Mouse (Mus musculus) hindbrain, embryonic 10.5 days (tissue): Measurements from ENCODE around the gene Gm17545. TPM values are rescaled to one million over a fixed set of nuclear protein-coding genes. Genes with fewer than 3 reads are reported as not detected.

Source experiments
- DNase-seq: peaks from one replicate; pipeline ENCODE4 v3.0.0-alpha.2; 2017; ENCODE audit warnings: low spot score
- H3K27ac ChIP-seq: fragments of 300-500 bp; sonication (generic); 2 replicates; pipeline ENCODE4 v1.5.1; 2016; ENCODE audit warnings: mild to moderate bottlenecking, moderate library complexity
- H3K27me3 ChIP-seq: fragments of 300-500 bp; sonication (generic); 2 replicates; pipeline ENCODE4 v1.6.1; 2016; ENCODE audit warnings: mild to moderate bottlenecking; ENCODE audit not compliant: poor library complexity, insufficient read depth, severe bottlenecking
- H3K36me3 ChIP-seq: fragments of 300-500 bp; sonication (generic); 2 replicates; pipeline ENCODE4 v1.6.1; 2016; ENCODE audit warnings: mild to moderate bottlenecking, moderate library complexity
- H3K4me1 ChIP-seq: fragments of 300-500 bp; sonication (generic); replicated peaks from 2 replicates; pipeline ENCODE4 v1.6.1; 2016; ENCODE audit warnings: mild to moderate bottlenecking
- H3K4me3 ChIP-seq: fragments of 300-500 bp; sonication (generic); 2 replicates; pipeline ENCODE4 v1.5.1; 2016; ENCODE audit warnings: mild to moderate bottlenecking, moderate library complexity
- H3K9me3 ChIP-seq: fragments of 300-500 bp; sonication (generic); 2 replicates; pipeline ENCODE4 v1.6.1; 2016; ENCODE audit warnings: mild to moderate bottlenecking, moderate library complexity
- WGBS: fragments of 180-500 bp; shearing (Covaris S2); methylation state at CpG from one replicate; pipeline ENCODE4 v1.1.7; 2016; 5-methylcytosine and 5-hydroxymethylcytosine counted together
- polyA plus RNA-seq: library from polyadenylated mRNA; unstranded; fragments of >200 nt; fragmentation: Nextera tagmentation; extraction: Ambion mirVana; gene quantifications from 2 replicates; pipeline ENCODE4 v1.2.1, GENCODE M21; 2016

Gm17545 gene
- polyA plus RNA-seq, 1 experiment from 2014 or later = not detected

GRCm38 (mm10) chr9:22424719-22425118, 29.4 kb upstream of the Gm17545 start:
- Histone ChIP-seq H3K36me3 (no peaks in the 10 kb centered on the region), H3K27ac (no peak overlapping the region), H3K4me3 (no peak overlapping the region), H3K9me3 (no peaks in the 10 kb centered on the region), H3K27me3 (no peaks in the 10 kb centered on the region), H3K4me1 (peaks cover 30% of the 10 kb centered on the region)
- 93% methylated on average over 4 of the region's 4 CpGs for WGBS
- no peak for DNase-seq

- no peak for DNase-seq
- Histone ChIP-seq H3K9me3 (no peaks in the 10 kb centered on the region), H3K4me3 (no peak overlapping the region), H3K27me3 (no peaks in the 10 kb centered on the region), H3K4me1 (peaks cover 22% of the 10 kb centered on the region), H3K27ac (no peak overlapping the region; the same call in 1 of the 2 replicates), H3K36me3 (no peaks in the 10 kb centered on the region)
- WGBS = 46% methylated on average over 4 of the region's 4 CpGs
These were observed 25.9 kb upstream of the Gm17545 start for GRCm38 (mm10) chr9:22428028-22428665.

- 88% methylated on average over 14 of the region's 14 CpGs for WGBS
- no peaks in the 10 kb centered on the region for H3K27me3 ChIP-seq
- H3K36me3 ChIP-seq = no peaks in the 10 kb centered on the region
- H3K4me3 ChIP-seq = no peak overlapping the region
- H3K9me3 ChIP-seq = no peaks in the 10 kb centered on the region
- H3K27ac ChIP-seq = no peak overlapping the region; the same call in 1 of the 2 replicates
- DNase-seq = no peak
- peaks cover 22% of the 10 kb centered on the region for H3K4me1 ChIP-seq
These were observed 25.3 kb upstream of the Gm17545 start for GRCm38 (mm10) chr9:22428666-22429410.

GRCm38 (mm10) chr9:22429533-22430241, 24.4 kb upstream of the Gm17545 start:
- H3K4me3 ChIP-seq = no peak overlapping the region
- DNase-seq = no peak
- no peaks in the 10 kb centered on the region for H3K27me3 ChIP-seq
- H3K4me1 ChIP-seq = peaks cover 22% of the 10 kb centered on the region
- H3K27ac ChIP-seq = no peak overlapping the region
- H3K36me3 ChIP-seq = no peaks in the 10 kb centered on the region
- no peaks in the 10 kb centered on the region for H3K9me3 ChIP-seq
- 73% methylated on average over 15 of the region's 15 CpGs for WGBS

GRCm38 (mm10) chr9:22430315-22430840, 23.7 kb upstream of the Gm17545 start:
- WGBS = 48% methylated on average over 5 of the region's 5 CpGs
- Histone ChIP-seq H3K36me3 (no peaks in the 10 kb centered on the region), H3K4me3 (no peak overlapping the region), H3K9me3 (no peaks in the 10 kb centered on the region), H3K4me1 (peaks cover 22% of the 10 kb centered on the region), H3K27me3 (no peaks in the 10 kb centered on the region), H3K27ac (no peak overlapping the region)
- no peak for DNase-seq

GRCm38 (mm10) chr9:22433221-22433620, 20.9 kb upstream of the Gm17545 start:
- no peak overlapping the region for H3K4me3 ChIP-seq
- no peak overlapping the region for H3K27ac ChIP-seq
- H3K36me3 ChIP-seq = no peaks in the 10 kb centered on the region
- WGBS = 85% methylated on average over 2 of the region's 2 CpGs
- H3K4me1 ChIP-seq = peaks cover 16% of the 10 kb centered on the region
- no peak for DNase-seq
- no peaks in the 10 kb centered on the region for H3K9me3 ChIP-seq
- H3K27me3 ChIP-seq = no peaks in the 10 kb centered on the region

GRCm38 (mm10) chr9:22434101-22434500, 20.0 kb upstream of the Gm17545 start:
- H3K27ac ChIP-seq = no peak overlapping the region
- no peaks in the 10 kb centered on the region for H3K36me3 ChIP-seq
- WGBS = 85% methylated on average over 2 of the region's 2 CpGs
- H3K27me3 ChIP-seq = no peaks in the 10 kb centered on the region
- no peak for DNase-seq
- peaks cover 7% of the 10 kb centered on the region for H3K4me1 ChIP-seq
- no peaks in the 10 kb centered on the region for H3K9me3 ChIP-seq
- no peak overlapping the region for H3K4me3 ChIP-seq

GRCm38 (mm10) chr9:22438826-22439225, 15.3 kb upstream of the Gm17545 start:
- H3K27ac ChIP-seq = no peak overlapping the region
- H3K36me3 ChIP-seq = peaks cover 11% of the 10 kb centered on the region
- H3K9me3 ChIP-seq = 0 out of 2 replicates have a peak, but pooled peaks cover 2% of the 10 kb centered on the region
- no peak overlapping the region for H3K4me3 ChIP-seq
- no peaks in the 10 kb centered on the region for H3K4me1 ChIP-seq
- WGBS = 65% methylated on average over 1 of the region's 1 CpGs
- H3K27me3 ChIP-seq = no peaks in the 10 kb centered on the region
- no peak for DNase-seq

GRCm38 (mm10) chr9:22443157-22443556, 10.9 kb upstream of the Gm17545 start:
- Histone ChIP-seq H3K9me3 (0 out of 2 replicates have a peak, but pooled peaks cover 2% of the 10 kb centered on the region), H3K27ac (no peak overlapping the region), H3K36me3 (peaks cover 39% of the 10 kb centered on the region), H3K27me3 (no peaks in the 10 kb centered on the region), H3K4me1 (no peaks in the 10 kb centered on the region), H3K4me3 (no peak overlapping the region)
- DNase-seq = no peak
- 93% methylated on average over 10 of the region's 10 CpGs for WGBS

- Histone ChIP-seq H3K27me3 (no peaks in the 10 kb centered on the region), H3K4me3 (no peak overlapping the region), H3K36me3 (peaks cover 59% of the 10 kb centered on the region), H3K4me1 (no peaks in the 10 kb centered on the region), H3K27ac (no peak overlapping the region), H3K9me3 (0 out of 2 replicates have a peak, but pooled peaks cover 2% of the 10 kb centered on the region)
- WGBS = 90% methylated on average over 1 of the region's 1 CpGs
- no peak for DNase-seq
These were observed 9.0 kb upstream of the Gm17545 start for GRCm38 (mm10) chr9:22445123-22445522.

- 91% methylated on average over 5 of the region's 5 CpGs for WGBS
- Histone ChIP-seq H3K9me3 (no peaks in the 10 kb centered on the region), H3K27me3 (no peaks in the 10 kb centered on the region), H3K27ac (no peak overlapping the region), H3K36me3 (peaks cover 68% of the 10 kb centered on the region), H3K4me1 (no peaks in the 10 kb centered on the region), H3K4me3 (no peak overlapping the region)
- no peak for DNase-seq
These were observed 6.9 kb upstream of the Gm17545 start for GRCm38 (mm10) chr9:22447213-22447612.

- H3K27ac ChIP-seq = no peak overlapping the region
- 89% methylated on average over 13 of the region's 13 CpGs for WGBS
- H3K4me3 ChIP-seq = no peak overlapping the region
- H3K4me1 ChIP-seq = no peaks in the 10 kb centered on the region
- H3K36me3 ChIP-seq = peaks cover 80% of the 10 kb centered on the region
- H3K27me3 ChIP-seq = no peaks in the 10 kb centered on the region
- DNase-seq = no peak
- no peaks in the 10 kb centered on the region for H3K9me3 ChIP-seq
These were observed 5.7 kb upstream of the Gm17545 start for GRCm38 (mm10) chr9:22448420-22448819.

GRCm38 (mm10) chr9:22449209-22449608, 4.9 kb upstream of the Gm17545 start:
- DNase-seq = no peak
- Histone ChIP-seq H3K27me3 (no peaks in the 10 kb centered on the region), H3K27ac (no peak overlapping the region), H3K36me3 (peaks cover 88% of the 10 kb centered on the region), H3K9me3 (no peaks in the 10 kb centered on the region), H3K4me3 (no peak overlapping the region), H3K4me1 (no peaks in the 10 kb centered on the region)
- 94% methylated on average over 6 of the region's 6 CpGs for WGBS
